Mouse (Mus musculus) lung, embryonic 16.5 days (tissue): ENCODE measurements at regions not wholly inside any gene's neighbourhood (a gene's known extent, or its start where the extent isn't known, plus 50 kb on each side); places are given as distances from the start of the nearest gene placed in this dataset.

ENCODE experiments used
- ATAC-seq: fragments of 200-750 bp; cut with Nextera tagmentation; 2 replicates; pipeline ENCODE4 v1.8.0; 2017; ENCODE audit warnings: low read depth, mild to moderate bottlenecking, moderate library complexity
- H3K27ac ChIP-seq: fragments of 300-500 bp; sonication (generic); 2 replicates; pipeline ENCODE4 v1.5.1; 2014; ENCODE audit warnings: mild to moderate bottlenecking, control low read depth, low read length
- H3K27me3 ChIP-seq: fragments of 300-500 bp; sonication (generic); 2 replicates; pipeline ENCODE4 v1.6.1; 2014; ENCODE audit warnings: low read depth, low read length, mixed read lengths; ENCODE audit not compliant: control insufficient read depth, insufficient read depth
- H3K36me3 ChIP-seq: fragments of 300-500 bp; sonication (generic); 2 replicates; pipeline ENCODE4 v1.6.1; 2014; ENCODE audit warnings: low read length; ENCODE audit not compliant: control insufficient read depth, insufficient read depth
- H3K4me1 ChIP-seq: fragments of 300-500 bp; sonication (generic); replicated peaks from 2 replicates; pipeline ENCODE4 v1.6.1; 2014; ENCODE audit warnings: low read length, mixed read lengths; ENCODE audit not compliant: control insufficient read depth, insufficient read depth
- H3K4me2 ChIP-seq: fragments of 300-500 bp; sonication (generic); 2 replicates; pipeline ENCODE4 v1.6.1; 2014; ENCODE audit warnings: low read depth, low read length, control low read depth
- H3K4me3 ChIP-seq: fragments of 300-500 bp; sonication (generic); 2 replicates; pipeline ENCODE4 v1.5.1; 2014; ENCODE audit warnings: mild to moderate bottlenecking, low read length, control low read depth
- H3K9ac ChIP-seq: fragments of 300-500 bp; sonication (generic); 2 replicates; pipeline ENCODE4 v1.6.1; 2014; ENCODE audit warnings: low read length, control low read depth
- H3K9me3 ChIP-seq: fragments of 300-500 bp; sonication (generic); 2 replicates; pipeline ENCODE4 v1.6.1; 2016; ENCODE audit warnings: low read length; ENCODE audit not compliant: control insufficient read depth
- WGBS: fragments of 180-500 bp; shearing (Covaris S2); extraction: QIAGEN DNeasy Blood & Tissue Kit; methylation state at CpG from one replicate; pipeline ENCODE4 v1.1.7; 2014; 5-methylcytosine and 5-hydroxymethylcytosine counted together

GRCm38 (mm10) chr5:125985356-125985755 is 453.8 kb downstream of the Tmem132b start:
- H3K4me1 ChIP-seq = no peaks in the 10 kb centered on the region
- H3K27ac ChIP-seq = no peak overlapping the region
- no peaks in the 10 kb centered on the region for H3K36me3 ChIP-seq
- H3K27me3 ChIP-seq = no peaks in the 10 kb centered on the region
- no peak overlapping the region for H3K4me3 ChIP-seq
- ATAC-seq = no peak
- H3K9ac ChIP-seq = no peak overlapping the region
- H3K4me2 ChIP-seq = no peak overlapping the region
- peaks cover 5% of the 10 kb centered on the region; the same call in 1 of the 2 replicates for H3K9me3 ChIP-seq

- Histone ChIP-seq H3K27me3 (no peaks in the 10 kb centered on the region), H3K4me2 (no peak overlapping the region), H3K27ac (no peak overlapping the region), H3K4me1 (no peaks in the 10 kb centered on the region), H3K36me3 (no peaks in the 10 kb centered on the region), H3K4me3 (no peak overlapping the region), H3K9ac (no peak overlapping the region), H3K9me3 (no peaks in the 10 kb centered on the region; the same call in 1 of the 2 replicates)
- ATAC-seq = no peak
- WGBS = 67% methylated on average over 8 of the region's 8 CpGs
Observed at GRCm38 (mm10) chr5:125997173-125997572, 465.6 kb downstream of the Tmem132b start.

GRCm38 (mm10) chr5:126007871-126008270 is 476.3 kb downstream of the Tmem132b start:
- H3K9me3 ChIP-seq = no peaks in the 10 kb centered on the region
- H3K9ac ChIP-seq = no peak overlapping the region
- H3K4me3 ChIP-seq = no peak overlapping the region
- no peak overlapping the region for H3K27ac ChIP-seq
- no peak for ATAC-seq
- H3K27me3 ChIP-seq = no peaks in the 10 kb centered on the region
- H3K4me1 ChIP-seq = no peaks in the 10 kb centered on the region
- H3K36me3 ChIP-seq = no peaks in the 10 kb centered on the region
- H3K4me2 ChIP-seq = no peak overlapping the region
- WGBS = 49% methylated on average over 4 of the region's 4 CpGs

GRCm38 (mm10) chr5:126008321-126008720 is 476.7 kb downstream of the Tmem132b start:
- H3K27me3 ChIP-seq = no peaks in the 10 kb centered on the region
- WGBS = 76% methylated on average over 8 of the region's 8 CpGs
- ATAC-seq = no peak

GRCm38 (mm10) chr5:126019781-126020180 is 488.2 kb downstream of the Tmem132b start:
- Histone ChIP-seq H3K27me3 (no peaks in the 10 kb centered on the region), H3K36me3 (no peaks in the 10 kb centered on the region), H3K4me3 (no peak overlapping the region), H3K4me2 (no peak overlapping the region), H3K9ac (no peak overlapping the region), H3K27ac (no peak overlapping the region), H3K9me3 (no peaks in the 10 kb centered on the region), H3K4me1 (no peaks in the 10 kb centered on the region)
- WGBS = 54% methylated on average over 8 of the region's 8 CpGs
- no peak for ATAC-seq

More at GRCm38 (mm10) chr5:126008321-126008720, 476.7 kb downstream of the Tmem132b start:
- Histone ChIP-seq H3K9ac (no peak overlapping the region), H3K36me3 (no peaks in the 10 kb centered on the region), H3K4me1 (no peaks in the 10 kb centered on the region), H3K4me3 (no peak overlapping the region), H3K9me3 (no peaks in the 10 kb centered on the region), H3K4me2 (no peak overlapping the region), H3K27ac (no peak overlapping the region)

GRCm38 (mm10) chr5:126023906-126024305 is 492.3 kb downstream of the Tmem132b start:
- Histone ChIP-seq H3K4me3 (no peak overlapping the region), H3K36me3 (no peaks in the 10 kb centered on the region), H3K9me3 (no peaks in the 10 kb centered on the region), H3K9ac (no peak overlapping the region), H3K4me1 (no peaks in the 10 kb centered on the region), H3K27ac (no peak overlapping the region), H3K4me2 (no peak overlapping the region), H3K27me3 (no peaks in the 10 kb centered on the region)
- WGBS = 46% methylated on average over 2 of the region's 2 CpGs
- no peak for ATAC-seq

- Histone ChIP-seq H3K9me3 (no peaks in the 10 kb centered on the region), H3K9ac (no peak overlapping the region), H3K27me3 (no peaks in the 10 kb centered on the region), H3K36me3 (no peaks in the 10 kb centered on the region), H3K4me1 (no peaks in the 10 kb centered on the region), H3K4me3 (no peak overlapping the region), H3K4me2 (no peak overlapping the region), H3K27ac (no peak overlapping the region)
- ATAC-seq = no peak
- 89% methylated on average over 1 of the region's 1 CpGs for WGBS
Observed at GRCm38 (mm10) chr5:126034846-126035245, 503.3 kb downstream of the Tmem132b start.

- WGBS = 10% methylated on average over 1 of the region's 1 CpGs
- Histone ChIP-seq H3K27ac (no peak overlapping the region), H3K36me3 (no peaks in the 10 kb centered on the region), H3K27me3 (no peaks in the 10 kb centered on the region), H3K4me3 (no peak overlapping the region), H3K4me1 (no peaks in the 10 kb centered on the region), H3K9me3 (no peaks in the 10 kb centered on the region), H3K4me2 (no peak overlapping the region), H3K9ac (no peak overlapping the region)
- ATAC-seq = no peak
Observed at GRCm38 (mm10) chr5:126036686-126037085, 505.1 kb downstream of the Tmem132b start.

- Histone ChIP-seq H3K27ac (no peak overlapping the region), H3K27me3 (no peaks in the 10 kb centered on the region), H3K4me1 (no peaks in the 10 kb centered on the region), H3K4me3 (no peak overlapping the region), H3K36me3 (no peaks in the 10 kb centered on the region), H3K4me2 (no peak overlapping the region), H3K9ac (no peak overlapping the region), H3K9me3 (peaks cover 4% of the 10 kb centered on the region; the same call in 1 of the 2 replicates)
- 76% methylated on average over 3 of the region's 3 CpGs for WGBS
- no peak for ATAC-seq
Observed at GRCm38 (mm10) chr5:126045761-126046160, 514.2 kb downstream of the Tmem132b start.

GRCm38 (mm10) chr5:126063644-126064043 is 532.1 kb downstream of the Tmem132b start:
- Histone ChIP-seq H3K27ac (no peak overlapping the region), H3K4me2 (no peak overlapping the region)

More at GRCm38 (mm10) chr5:126063644-126064043, 532.1 kb downstream of the Tmem132b start:
- Histone ChIP-seq H3K4me1 (no peaks in the 10 kb centered on the region), H3K9ac (no peak overlapping the region), H3K36me3 (no peaks in the 10 kb centered on the region), H3K9me3 (peaks cover 3% of the 10 kb centered on the region), H3K4me3 (no peak overlapping the region), H3K27me3 (no peaks in the 10 kb centered on the region)
- ATAC-seq = no peak
